Comparison of ENCODE assay signal across 8 mouse cellular contexts in genomic region chr19:17271179-17271622, GRCm38 (mm10).
A peak's percentile ranks its signal among the peaks of the same experiment; 100 is the strongest.
DNase-seq lines count a peak whose midpoint lies in the region; ATAC-seq lines count a peak whose summit lies in the region.

No protein-coding gene starts in this region.

- intact Hi-C loops in heart, postnatal 25 days (cut with DNase I): no loop called here

- H3K9me3 ChIP-seq in midbrain, embryonic 10.5 days (replicated peaks): no peaks in the 10 kb centered on the region
- no peaks in the 10 kb centered on the region for H3K9me3 ChIP-seq in midbrain, embryonic 15.5 days
- H3K9me3 ChIP-seq in embryonic facial prominence, embryonic 13.5 days: no peaks in the 10 kb centered on the region
- H3K9me3 ChIP-seq in neural tube, embryonic 14.5 days (ENCODE audit: control insufficient read depth, low read length): no peaks in the 10 kb centered on the region

- 0 out of 2 replicates have a peak overlapping the region, but pooled peaks have one; percentile 46 for H3K27ac ChIP-seq in midbrain, embryonic 10.5 days (replicated peaks)
- H3K27ac ChIP-seq in midbrain, embryonic 15.5 days: no peak overlapping the region
- H3K27ac ChIP-seq in embryonic facial prominence, embryonic 13.5 days: peak overlapping the region; percentile 85
- no peak overlapping the region for H3K27ac ChIP-seq in neural tube, embryonic 14.5 days (ENCODE audit: low read depth, low read length)

- DNase-seq in midbrain, embryonic 10.5 days (ENCODE audit: low spot score): peak; percentile 23
- DNase-seq in heart, postnatal 25 days (ENCODE audit: low spot score): peak; percentile 30
- DNase-seq in cerebellum, postnatal 10 days: no peak
- DNase-seq in adrenal gland, postnatal 36 days: no peak
- no peak for DNase-seq in cerebellum, adult 18-20 months

- H3K4me2 ChIP-seq in midbrain, embryonic 15.5 days: no peak overlapping the region
- H3K4me2 ChIP-seq in embryonic facial prominence, embryonic 13.5 days: peak overlapping the region; percentile 11; the same call in 1 of the 2 replicates
- no peak overlapping the region for H3K4me2 ChIP-seq in neural tube, embryonic 14.5 days (ENCODE audit: low read depth, low read length)

- H3K27me3 ChIP-seq in midbrain, embryonic 10.5 days (ENCODE audit: low read depth, poor library complexity, severe bottlenecking): no peaks in the 10 kb centered on the region
- H3K27me3 ChIP-seq in midbrain, embryonic 15.5 days (replicated peaks): no peaks in the 10 kb centered on the region
- H3K27me3 ChIP-seq in embryonic facial prominence, embryonic 13.5 days: no peaks in the 10 kb centered on the region
- H3K27me3 ChIP-seq in neural tube, embryonic 14.5 days (ENCODE audit: control insufficient read depth, insufficient read depth, low read length): no peaks in the 10 kb centered on the region

- no peak for ATAC-seq in midbrain, embryonic 15.5 days (replicated peaks)
- ATAC-seq in embryonic facial prominence, embryonic 13.5 days (ENCODE audit: insufficient number of reproducible peaks, insufficient read depth, low FRiP score, low TSS enrichment, low read depth): peak; percentile 76; the same call in 1 of the 2 replicates
- peak; percentile 54; the same call in 1 of the 2 replicates for ATAC-seq in neural tube, embryonic 14.5 days (ENCODE audit: low read depth)

- peaks cover 6% of the 10 kb centered on the region for H3K4me1 ChIP-seq in midbrain, embryonic 10.5 days
- H3K4me1 ChIP-seq in midbrain, embryonic 15.5 days: peaks cover 6% of the 10 kb centered on the region; the same call in 1 of the 2 replicates
- peaks cover 11% of the 10 kb centered on the region for H3K4me1 ChIP-seq in embryonic facial prominence, embryonic 13.5 days
- H3K4me1 ChIP-seq in neural tube, embryonic 14.5 days (ENCODE audit: control insufficient read depth, insufficient read depth, low read length): no peaks in the 10 kb centered on the region

- no peak overlapping the region for H3K9ac ChIP-seq in midbrain, embryonic 15.5 days
- no peak overlapping the region for H3K9ac ChIP-seq in embryonic facial prominence, embryonic 13.5 days
- H3K9ac ChIP-seq in neural tube, embryonic 14.5 days (replicated peaks; ENCODE audit: low read depth, low read length): no peak overlapping the region

- no peak overlapping the region for H3K4me3 ChIP-seq in midbrain, embryonic 10.5 days
- H3K4me3 ChIP-seq in midbrain, embryonic 15.5 days: no peak overlapping the region
- no peak overlapping the region for H3K4me3 ChIP-seq in embryonic facial prominence, embryonic 13.5 days
- H3K4me3 ChIP-seq in neural tube, embryonic 14.5 days (ENCODE audit: low read depth, low read length): no peak overlapping the region

- WGBS in midbrain, embryonic 10.5 days: 53% methylated on average over 3 of the region's 3 CpGs
- WGBS in midbrain, embryonic 15.5 days: 23% methylated on average over 3 of the region's 3 CpGs
- WGBS in embryonic facial prominence, embryonic 13.5 days: 15% methylated on average over 3 of the region's 3 CpGs
- 35% methylated on average over 3 of the region's 3 CpGs for WGBS in neural tube, embryonic 14.5 days

- H3K36me3 ChIP-seq in midbrain, embryonic 10.5 days: no peaks in the 10 kb centered on the region
- no peaks in the 10 kb centered on the region for H3K36me3 ChIP-seq in midbrain, embryonic 15.5 days (replicated peaks)
- H3K36me3 ChIP-seq in embryonic facial prominence, embryonic 13.5 days: no peaks in the 10 kb centered on the region
- no peaks in the 10 kb centered on the region for H3K36me3 ChIP-seq in neural tube, embryonic 14.5 days (ENCODE audit: control insufficient read depth, insufficient read depth, low read length)

Comparison
In these comparisons a context has a peak if more than half of its experiments do, and no peak if none do; other contexts are left out.
1. H3K27ac ChIP-seq: peak in midbrain, embryonic 10.5 days (single experiment) and embryonic facial prominence, embryonic 13.5 days (single experiment); none in midbrain, embryonic 15.5 days (single experiment) and neural tube, embryonic 14.5 days (single experiment).
2. DNase-seq: peak in midbrain, embryonic 10.5 days (single experiment) and heart, postnatal 25 days (single experiment); none in cerebellum, postnatal 10 days (0 of 2), adrenal gland, postnatal 36 days (0 of 2) and cerebellum, adult 18-20 months (0 of 2).